Mouse (Mus musculus) cerebellum, adult 2 months (tissue): ENCODE results near the gene Acad9.

Source experiments
- CTCF ChIP-seq: fragments of 200-500 bp; IDR thresholded peaks from 2 replicates; pipeline ENCODE4 v1.5.1; 2011; ENCODE audit warnings: low read depth, mild to moderate bottlenecking, control low read depth, low read length, moderate library complexity, borderline replicate concordance; ENCODE audit not compliant: insufficient read depth
- POLR2A ChIP-seq: fragments of 200-500 bp; IDR thresholded peaks from 2 replicates; pipeline ENCODE4 v1.6.1; 2011; ENCODE audit warnings: low read length, control low read depth, borderline replicate concordance; ENCODE audit not compliant: insufficient read depth

DNA sequence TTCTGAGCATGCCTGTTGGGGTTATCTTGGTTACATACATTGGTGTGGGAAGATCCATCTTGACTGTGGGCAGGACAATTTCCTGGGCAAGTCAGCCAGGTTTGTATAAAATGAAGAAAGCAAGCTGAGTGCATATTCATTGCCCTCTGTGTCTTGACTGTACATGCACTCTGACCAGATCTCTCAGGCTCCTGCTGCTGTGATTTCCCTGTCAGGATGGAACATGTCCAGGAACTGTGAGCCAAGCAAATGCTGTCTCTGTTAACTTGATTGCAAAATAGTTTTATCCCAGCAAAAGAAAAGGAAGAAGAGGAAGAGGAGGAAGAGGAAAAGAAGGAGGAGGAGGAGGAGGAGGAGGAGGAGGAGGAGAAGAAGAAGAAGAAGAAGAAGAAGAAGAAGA is 21.3 kb upstream of the Acad9 start:
- TF ChIP-seq CTCF (no peak), POLR2A (no peak)
